Mouse (Mus musculus) G1E (cell line): ENCODE measurements around the gene Best1.

Source experiments
- CTCF ChIP-seq: IDR thresholded peaks from 2 replicates; pipeline ENCODE4 v1.5.1; 2012; ENCODE audit warnings: low read depth, low read length, inconsistent platforms, mixed read lengths
- TAL1 ChIP-seq: conservative IDR thresholded peaks from 2 replicates; pipeline ENCODE4 v1.6.1; 2012; ENCODE audit warnings: low read depth, low read length, inconsistent platforms, mixed read lengths

GRCm38 (mm10) chr19:10038910-10039309, 37.5 kb upstream of the Best1 start:
- TF ChIP-seq CTCF (no peak), TAL1 (no peak)
